In genomic region chr2:157279416-157279800, GRCm38 (mm10) we compare ENCODE assay signal across 8 mouse cellular contexts. TPM values are rescaled to one million over a fixed set of nuclear protein-coding genes. Genes with fewer than 3 reads are reported as not detected.
A peak's percentile ranks its signal among the peaks of the same experiment; 100 is the strongest.
DNase-seq lines count a peak whose midpoint lies in the region; ATAC-seq and TF ChIP-seq lines count a peak whose summit lies in the region.

TSS of gene Mroh8 (minus strand) at chr2:157279549.

- TF ChIP-seq POLR2A in bone marrow macrophage, adult 2 months (IDR thresholded peaks at IDR 0.05; ENCODE audit: borderline replicate concordance, low read depth, low read length), result no peak

- no peaks in the 10 kb centered on the region for H3K27me3 ChIP-seq in heart, embryonic 15.5 days
- no peaks in the 10 kb centered on the region for H3K27me3 ChIP-seq in C2C12 (ENCODE audit: control insufficient read depth, insufficient read depth, insufficient read length)
- H3K27me3 ChIP-seq in forebrain, embryonic 16.5 days (replicated peaks; ENCODE audit: control insufficient read depth, insufficient read depth, low read length), result no peaks in the 10 kb centered on the region
- H3K27me3 ChIP-seq in limb, embryonic 11.5 days (ENCODE audit: control insufficient read depth, insufficient read depth, low read length), result no peaks in the 10 kb centered on the region

- H3K4me1 ChIP-seq in heart, embryonic 15.5 days (replicated peaks), result peaks cover 19% of the 10 kb centered on the region
- peaks cover 9% of the 10 kb centered on the region for H3K4me1 ChIP-seq in bone marrow macrophage, adult 2 months (ENCODE audit: control insufficient read depth, insufficient read depth, low read length)
- peaks cover 21% of the 10 kb centered on the region for H3K4me1 ChIP-seq in forebrain, embryonic 16.5 days (replicated peaks; ENCODE audit: control insufficient read depth, insufficient read depth, low read length)
- H3K4me1 ChIP-seq in limb, embryonic 11.5 days (ENCODE audit: control insufficient read depth, insufficient read depth, low read length), result peaks cover 13% of the 10 kb centered on the region

- ATAC-seq in heart, embryonic 15.5 days (replicated peaks; ENCODE audit: insufficient number of reproducible peaks, insufficient read depth, low FRiP score, low read depth), result peak; percentile 71
- ATAC-seq in forebrain, embryonic 16.5 days, result peak; percentile 59
- ATAC-seq in limb, embryonic 11.5 days (ENCODE audit: insufficient number of reproducible peaks, low FRiP score, low TSS enrichment, low read depth), result peak; percentile 42

- peak within 1 kb of the TSS; percentile 73 for H3K4me2 ChIP-seq in heart, embryonic 15.5 days
- H3K4me2 ChIP-seq in forebrain, embryonic 16.5 days (ENCODE audit: low read length), result peak within 1 kb of the TSS; percentile 60
- H3K4me2 ChIP-seq in limb, embryonic 11.5 days (ENCODE audit: low read depth, severe bottlenecking), result peak within 1 kb of the TSS; percentile 76

- peaks cover 44% of the 10 kb centered on the region for H3K79me3 ChIP-seq in C2C12 (ENCODE audit: low read depth)

- TF ChIP-seq CTCF in C2C12 (IDR thresholded peaks at IDR 0.05; ENCODE audit: control insufficient read depth, insufficient read depth, insufficient read length), result no peak
- TF ChIP-seq CTCF in bone marrow macrophage, adult 2 months (IDR thresholded peaks at IDR 0.05; ENCODE audit: low read depth, low read length), result no peak

- peak within 1 kb of the TSS; percentile 98 for H3ac ChIP-seq in C2C12 (ENCODE audit: control insufficient read depth, insufficient read length, low read depth)

- peak within 1 kb of the TSS; percentile 97 for H3K27ac ChIP-seq in heart, embryonic 15.5 days
- peak within 1 kb of the TSS; percentile 80 for H3K27ac ChIP-seq in bone marrow macrophage, adult 2 months (ENCODE audit: insufficient read depth, low read depth, low read length)
- peak within 1 kb of the TSS; percentile 94 for H3K27ac ChIP-seq in forebrain, embryonic 16.5 days (ENCODE audit: low read length)
- peak within 1 kb of the TSS; percentile 90 for H3K27ac ChIP-seq in limb, embryonic 11.5 days (replicated peaks; ENCODE audit: low read depth, low read length)

- under 1% methylated on average over 32 of the region's 32 CpGs for WGBS in heart, embryonic 15.5 days
- under 1% methylated on average over 32 of the region's 32 CpGs for WGBS in forebrain, embryonic 16.5 days
- WGBS in limb, embryonic 11.5 days, result 0% methylated on average over 32 of the region's 32 CpGs

- no peaks in the 10 kb centered on the region for H3K9me3 ChIP-seq in heart, embryonic 15.5 days (replicated peaks)
- no peaks in the 10 kb centered on the region for H3K9me3 ChIP-seq in forebrain, embryonic 16.5 days (ENCODE audit: control insufficient read depth, low read length)
- no peaks in the 10 kb centered on the region for H3K9me3 ChIP-seq in limb, embryonic 11.5 days (ENCODE audit: control insufficient read depth, low read length)

- H3K9ac ChIP-seq in heart, embryonic 15.5 days, result peak within 1 kb of the TSS; percentile 93
- peak within 1 kb of the TSS; percentile 97 for H3K9ac ChIP-seq in forebrain, embryonic 16.5 days (replicated peaks; ENCODE audit: low read depth, low read length)
- H3K9ac ChIP-seq in limb, embryonic 11.5 days (ENCODE audit: low read length), result peak within 1 kb of the TSS; percentile 95

- H3K4me3 ChIP-seq in heart, embryonic 15.5 days, result peak within 1 kb of the TSS; percentile 93
- H3K4me3 ChIP-seq in C2C12 (ENCODE audit: insufficient read depth, poor library complexity, severe bottlenecking), result peak within 1 kb of the TSS; percentile 84
- peak within 1 kb of the TSS; percentile 98 for H3K4me3 ChIP-seq in bone marrow macrophage, adult 2 months (ENCODE audit: insufficient read depth, low read length)
- H3K4me3 ChIP-seq in forebrain, embryonic 16.5 days (replicated peaks; ENCODE audit: low read length), result peak within 1 kb of the TSS; percentile 97
- peak within 1 kb of the TSS; percentile 81 for H3K4me3 ChIP-seq in limb, embryonic 11.5 days (ENCODE audit: low read depth, low read length)

- no peak for DNase-seq in heart, adult 8-10 months (ENCODE audit: low spot score)
- no peak for DNase-seq in limb, embryonic 11.5 days (ENCODE audit: low spot score)
- peak; percentile 18 for DNase-seq in skeletal muscle tissue, adult 2 months (ENCODE audit: low read depth, low spot score)
- no peak for DNase-seq in thymus, postnatal 0 days (ENCODE audit: low spot score)

- peaks cover 7% of the 10 kb centered on the region; the same call in 1 of the 2 replicates for H3K36me3 ChIP-seq in heart, embryonic 15.5 days
- H3K36me3 ChIP-seq in C2C12 (ENCODE audit: control insufficient read depth, insufficient read depth), result peaks cover 24% of the 10 kb centered on the region
- 0 out of 2 replicates have a peak, but pooled peaks cover 3% of the 10 kb centered on the region for H3K36me3 ChIP-seq in forebrain, embryonic 16.5 days (ENCODE audit: control insufficient read depth, insufficient read depth)
- peaks cover 10% of the 10 kb centered on the region for H3K36me3 ChIP-seq in limb, embryonic 11.5 days (ENCODE audit: control insufficient read depth, insufficient read depth, low read length)

- H3K79me2 ChIP-seq in C2C12 (ENCODE audit: control insufficient read depth, insufficient read depth), result peaks cover 54% of the 10 kb centered on the region

TF ChIP-seq in C2C12, 6 proteins besides CTCF, POLR2A, EP300 and RAD21:
- TF ChIP-seq FOSL1 (IDR thresholded peaks at IDR 0.05; ENCODE audit: insufficient read depth, low read length, poor library complexity, severe bottlenecking) (no peak), MYOD1 (IDR thresholded peaks at IDR 0.05; ENCODE audit: control insufficient read depth, insufficient read length, low read depth) (no peak), CEBPB (IDR thresholded peaks at IDR 0.05; ENCODE audit: low read depth) (no peak), MAX (IDR thresholded peaks at IDR 0.05) (no peak), MYOG (IDR thresholded peaks at IDR 0.05; ENCODE audit: control insufficient read depth, extremely low read depth, insufficient read length) (no peak), USF1 (IDR thresholded peaks at IDR 0.05; ENCODE audit: low read depth) (no peak)

RNA-seq across cellular contexts. Expression of gene Mroh8, which starts in this region (rescaled TPM):
- polyA plus RNA-seq in heart, embryonic 15.5 days (2015; fragmentation: Nextera tagmentation; extraction: Ambion mirVana), result 0.09 and 0.27 TPM in 2 replicates
- total RNA-seq in heart, adult 8-10 months (2022), result under 1 TPM; 0.13 to 0.49 (median 0.23) TPM
- polyA plus RNA-seq in C2C12 (2012; fragmentation: generic; extraction: Trizol), result 0.13 TPM
- not detected in 2 replicates for polyA plus RNA-seq in bone marrow macrophage, adult 2 months (2012; ENCODE audit: insufficient read depth, insufficient read length, missing spikeins)
- polyA plus RNA-seq in forebrain, embryonic 16.5 days (2015; fragmentation: Nextera tagmentation; extraction: Ambion mirVana), result 0.20 and 0.30 TPM in 2 replicates
- polyA plus RNA-seq in limb, embryonic 11.5 days (2014; fragmentation: Nextera tagmentation; extraction: Ambion mirVana), result 0.34 and 0.39 TPM in 2 replicates
- polyA plus RNA-seq in thymus, postnatal 0 days (2015; fragmentation: Nextera tagmentation; extraction: Ambion mirVana), result 0.36 and 0.49 TPM in 2 replicates

Comparison
In these comparisons a context has a peak if more than half of its experiments do, and no peak if none do; other contexts are left out.
1. Peak in ATAC-seq, H3K4me3 ChIP-seq, H3K27ac ChIP-seq, H3K9ac ChIP-seq and H3K4me2 ChIP-seq in heart, embryonic 15.5 days; RNA of the gene not detected or under 1 TPM.
2. Peak in ATAC-seq, H3K4me3 ChIP-seq, H3K27ac ChIP-seq, H3K9ac ChIP-seq and H3K4me2 ChIP-seq in forebrain, embryonic 16.5 days; RNA of the gene not detected or under 1 TPM.
3. Peak in ATAC-seq, H3K4me3 ChIP-seq, H3K27ac ChIP-seq, H3K9ac ChIP-seq and H3K4me2 ChIP-seq in limb, embryonic 11.5 days; RNA of the gene not detected or under 1 TPM.